Mouse (Mus musculus) embryo, embryonic 11.5 days (tissue): ENCODE measurements at regions not wholly inside any gene's neighbourhood (a gene's known extent, or its start where the extent isn't known, plus 50 kb on each side); places are given as distances from the start of the nearest gene placed in this dataset.

Experiments
- DNase-seq: peaks from one replicate; pipeline ENCODE4 v3.0.0-alpha.2; 2012; ENCODE audit warnings: low read depth, low spot score

- DNase-seq, result peak; percentile 60
Observed at GRCm38 (mm10) chr5:126733470-126733869, 508.1 kb upstream of the Tmem132c start.

- DNase-seq, result no peak
Observed at GRCm38 (mm10) chr5:126735733-126736132, 505.9 kb upstream of the Tmem132c start.

GRCm38 (mm10) chr5:126737681-126738080, 503.9 kb upstream of the Tmem132c start:
- no peak for DNase-seq

GRCm38 (mm10) chr5:126740861-126741410, 500.7 kb upstream of the Tmem132c start:
- no peak for DNase-seq

- DNase-seq, result no peak
Observed at GRCm38 (mm10) chr5:126755107-126755506, 486.5 kb upstream of the Tmem132c start.

- no peak for DNase-seq
Observed at GRCm38 (mm10) chr5:126765037-126765707, 476.4 kb upstream of the Tmem132c start.

GRCm38 (mm10) chr5:126769031-126769430, 472.6 kb upstream of the Tmem132c start:
- no peak for DNase-seq

GRCm38 (mm10) chr5:126787706-126788610, 453.6 kb upstream of the Tmem132c start:
- no peak for DNase-seq

- no peak for DNase-seq
Observed at GRCm38 (mm10) chr5:126799698-126800279, 441.8 kb upstream of the Tmem132c start.

- no peak for DNase-seq
Observed at GRCm38 (mm10) chr5:126806656-126807055, 435.0 kb upstream of the Tmem132c start.

- no peak for DNase-seq
Observed at GRCm38 (mm10) chr5:126816069-126816468, 425.5 kb upstream of the Tmem132c start.

GRCm38 (mm10) chr5:126835440-126835839, 406.2 kb upstream of the Tmem132c start:
- no peak for DNase-seq

GRCm38 (mm10) chr5:126842606-126843005, 399.0 kb upstream of the Tmem132c start:
- DNase-seq, result no peak

- no peak for DNase-seq
Observed at GRCm38 (mm10) chr5:126862078-126862477, 379.5 kb upstream of the Tmem132c start.

- DNase-seq, result no peak
Observed at GRCm38 (mm10) chr5:126875842-126876241, 365.8 kb upstream of the Tmem132c start.

- no peak for DNase-seq
Observed at GRCm38 (mm10) chr5:126890710-126891109, 350.9 kb upstream of the Tmem132c start.

GRCm38 (mm10) chr5:126893063-126893462, 348.5 kb upstream of the Tmem132c start:
- DNase-seq, result no peak

GRCm38 (mm10) chr5:126910084-126910483, 331.5 kb upstream of the Tmem132c start:
- no peak for DNase-seq

- no peak for DNase-seq
Observed at GRCm38 (mm10) chr5:126917300-126917699, 324.3 kb upstream of the Tmem132c start.

GRCm38 (mm10) chr5:126933466-126933865, 308.1 kb upstream of the Tmem132c start:
- no peak for DNase-seq

- DNase-seq, result no peak
Observed at GRCm38 (mm10) chr5:126944861-126945260, 296.7 kb upstream of the Tmem132c start.

- DNase-seq, result no peak
Observed at GRCm38 (mm10) chr5:126954189-126954588, 287.4 kb upstream of the Tmem132c start.
